Mouse (Mus musculus) olfactory bulb, adult 2 months (tissue): ENCODE measurements around the gene Scgb3a1.

Experiments
- CTCF ChIP-seq: fragments of 200-500 bp; IDR thresholded peaks from 2 replicates; pipeline ENCODE4 v1.5.1; 2012; ENCODE audit warnings: low read depth, mild to moderate bottlenecking, low read length, moderate library complexity; ENCODE audit not compliant: insufficient read depth
- POLR2A ChIP-seq: fragments of 200-500 bp; IDR thresholded peaks from 2 replicates; pipeline ENCODE4 v1.6.1; 2012; ENCODE audit warnings: mild to moderate bottlenecking, low read depth, low read length, moderate library complexity; ENCODE audit not compliant: insufficient read depth

- TF ChIP-seq CTCF, result no peak
- no peak for TF ChIP-seq POLR2A
Measured at GRCm38 (mm10) chr11:49621953-49622352, 41.5 kb upstream of the Scgb3a1 start.
